Mouse (Mus musculus) neural tube, embryonic 10.5 days (tissue): Measurements from ENCODE around the gene Clstn3.
"Not testable (repeated sequence)": the region's sequence is repeated elsewhere in the genome, so short reads cannot be mapped to it uniquely, and the experiment has no call there.

Experiments used
- DNase-seq: peaks from one replicate; pipeline ENCODE4 v3.0.0-alpha.2; 2017; ENCODE audit warnings: low spot score; ENCODE audit errors: extremely low spot score

The Clstn3 gene

GRCm38 (mm10) chr6:124464305-124465271 is at the start of gene Clstn3:
Clstn3 (minus strand) TSS chr6:124464794.
- peak; percentile 86 for DNase-seq

GRCm38 (mm10) chr6:124512355-124512836 is 47.8 kb upstream of the Clstn3 start, which contains the start of gene C1ra:
C1ra (plus strand) TSS chr6:124512405.
- DNase-seq: peak; percentile 36

GRCm38 (mm10) chr6:124511936-124512335 is 47.3 kb upstream of the Clstn3 start:
- no peak for DNase-seq

GRCm38 (mm10) chr6:124509192-124509591 is 44.6 kb upstream of the Clstn3 start:
- DNase-seq: not testable (repeated sequence)

GRCm38 (mm10) chr6:124508292-124508691 is 43.7 kb upstream of the Clstn3 start:
- no peak for DNase-seq

- DNase-seq: no peak
Measured at GRCm38 (mm10) chr6:124506991-124507390, 42.4 kb upstream of the Clstn3 start.

GRCm38 (mm10) chr6:124505028-124505427 is 40.4 kb upstream of the Clstn3 start:
- no peak for DNase-seq

- no peak for DNase-seq
Measured at GRCm38 (mm10) chr6:124502021-124502420, 37.4 kb upstream of the Clstn3 start.

- no peak for DNase-seq
Measured at GRCm38 (mm10) chr6:124501473-124501872, 36.9 kb upstream of the Clstn3 start.

GRCm38 (mm10) chr6:124499914-124500566 is 35.4 kb upstream of the Clstn3 start:
- no peak for DNase-seq

GRCm38 (mm10) chr6:124496054-124496453 is 31.5 kb upstream of the Clstn3 start:
- DNase-seq: no peak

- DNase-seq: no peak
Measured at GRCm38 (mm10) chr6:124493886-124494285, 29.3 kb upstream of the Clstn3 start.

GRCm38 (mm10) chr6:124492842-124493561 is 28.4 kb upstream of the Clstn3 start, which contains the start of gene C1rl:
C1rl (plus strand) TSS chr6:124493113.
- DNase-seq: peak; percentile 71

GRCm38 (mm10) chr6:124491427-124491826 is 26.8 kb upstream of the Clstn3 start:
- no peak for DNase-seq

- no peak for DNase-seq
Measured at GRCm38 (mm10) chr6:124488952-124489351, 24.4 kb upstream of the Clstn3 start.

GRCm38 (mm10) chr6:124487509-124487908 is 22.9 kb upstream of the Clstn3 start:
- DNase-seq: no peak

GRCm38 (mm10) chr6:124485414-124486144 is 21.0 kb upstream of the Clstn3 start:
- no peak for DNase-seq

- no peak for DNase-seq
Measured at GRCm38 (mm10) chr6:124484851-124485250, 20.3 kb upstream of the Clstn3 start.

GRCm38 (mm10) chr6:124483831-124484230 is 19.2 kb upstream of the Clstn3 start:
- DNase-seq: not testable (repeated sequence)

- DNase-seq: peak; percentile 57
Measured at GRCm38 (mm10) chr6:124481571-124481970, 17.0 kb upstream of the Clstn3 start.

GRCm38 (mm10) chr6:124480295-124480694 is 15.7 kb upstream of the Clstn3 start:
- DNase-seq: no peak
